Mouse (Mus musculus): ENCODE results near the gene Higd1b. TPM values are rescaled to one million over a fixed set of nuclear protein-coding genes. Genes with fewer than 3 reads are reported as not detected.

The Higd1b gene
- total RNA-seq, 2 experiments from 2014 or later: not detected

GRCm38 (mm10) chr11:102837385-102837784, 1.7 kb downstream of the Higd1b start:
- no peak for ATAC-seq (replicated peaks; ENCODE audit: low FRiP score, poor library complexity, severe bottlenecking)

GRCm38 (mm10) chr11:102838126-102838525, 2.5 kb downstream of the Higd1b start:
- ATAC-seq (replicated peaks; ENCODE audit: low FRiP score, poor library complexity, severe bottlenecking): no peak

DNA sequence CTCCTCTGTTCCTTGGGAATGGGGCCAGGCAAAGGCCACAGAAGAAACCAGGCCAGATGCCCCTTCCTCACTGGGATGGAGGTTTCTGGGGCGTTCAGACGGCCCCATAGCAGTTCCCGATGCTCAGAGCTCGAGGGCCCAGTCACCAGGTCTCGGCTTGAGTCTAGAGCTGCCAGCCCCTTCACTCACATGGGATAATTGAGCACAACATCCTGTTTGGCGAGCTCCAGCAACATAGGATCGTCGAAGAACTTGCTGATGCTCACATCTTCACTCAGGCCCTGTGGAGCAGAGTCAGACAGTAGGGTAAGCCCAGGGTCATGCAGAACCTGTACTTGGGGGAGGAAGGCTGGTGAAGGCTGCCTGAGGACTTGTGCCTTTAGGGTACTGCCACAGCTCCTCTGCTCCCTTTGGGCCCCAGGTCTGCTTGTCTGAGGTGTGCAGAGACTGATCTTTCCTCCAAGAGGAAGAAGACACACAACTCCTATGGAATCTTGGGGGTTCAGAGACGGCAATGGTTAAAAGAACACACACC, 3.0 kb downstream of the Higd1b start:
- ATAC-seq (replicated peaks; ENCODE audit: low FRiP score, poor library complexity, severe bottlenecking): no peak

GRCm38 (mm10) chr11:102845926-102846325, 10.3 kb downstream of the Higd1b start:
- no peak for ATAC-seq (replicated peaks; ENCODE audit: low FRiP score, poor library complexity, severe bottlenecking)

GRCm38 (mm10) chr11:102851883-102852282, 16.2 kb downstream of the Higd1b start:
- no peak for ATAC-seq (replicated peaks; ENCODE audit: low FRiP score, poor library complexity, severe bottlenecking)

DNA sequence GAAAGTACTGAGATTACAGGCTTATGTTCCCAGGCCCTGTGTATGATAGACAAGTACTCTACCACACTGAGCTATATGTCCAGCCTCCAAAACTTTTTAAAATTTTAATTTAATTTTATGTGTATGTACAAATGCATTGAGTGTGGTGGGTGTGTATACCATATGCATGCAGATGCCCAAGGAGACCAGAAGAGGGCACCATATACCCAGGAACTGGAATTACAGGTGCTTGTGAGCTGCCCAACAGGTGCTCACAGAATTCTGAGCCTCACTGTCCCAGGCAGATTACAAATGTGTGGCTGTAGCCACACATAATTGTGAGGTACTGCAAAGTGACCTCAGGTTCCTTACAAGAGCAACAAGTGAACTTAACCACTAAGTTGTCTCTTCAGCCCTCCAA, 18.1 kb downstream of the Higd1b start:
- peak; percentile 66; the same call in 1 of the 2 replicates for ATAC-seq (replicated peaks; ENCODE audit: low FRiP score, poor library complexity, severe bottlenecking)

DNA sequence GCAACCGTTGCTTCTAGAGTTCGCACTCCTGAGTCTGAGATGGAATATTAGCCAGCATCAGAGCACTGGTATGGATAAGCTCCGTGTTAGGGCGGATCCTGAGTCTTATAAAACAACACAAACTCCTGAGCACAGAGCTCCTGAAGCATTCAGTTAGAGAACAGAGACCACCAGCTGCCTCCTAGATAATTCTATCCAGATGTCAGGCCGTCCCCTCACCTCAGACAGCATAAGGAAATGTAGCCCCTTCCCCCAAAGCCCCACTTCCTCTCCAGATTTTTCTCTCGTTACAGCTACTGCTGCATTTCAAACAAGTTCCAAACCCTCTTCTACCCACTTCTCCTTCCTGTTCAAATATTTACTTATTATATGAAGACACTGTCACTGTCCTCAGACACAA, 20.3 kb downstream of the Higd1b start:
- no peak for ATAC-seq (replicated peaks; ENCODE audit: low FRiP score, poor library complexity, severe bottlenecking)

DNA sequence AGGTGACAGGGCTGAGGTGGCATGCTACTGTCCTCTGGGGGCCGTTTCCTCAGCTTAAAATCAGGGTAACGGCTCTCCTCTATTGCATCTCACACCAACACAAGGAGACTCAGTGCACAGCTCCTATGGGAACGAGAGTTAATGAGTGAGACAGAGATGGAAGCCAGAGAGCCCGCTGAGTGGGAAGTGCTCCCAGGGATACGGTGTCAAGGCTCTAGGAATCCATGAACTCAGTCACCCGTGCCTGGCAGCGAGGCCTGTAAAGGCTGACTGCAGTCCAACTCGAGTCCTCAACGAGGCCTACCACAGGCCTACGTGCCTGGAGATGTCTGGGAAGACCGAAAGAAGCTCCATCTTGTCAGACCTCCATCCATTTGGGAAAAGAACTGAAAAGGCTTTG, 23.3 kb downstream of the Higd1b start:
- no peak for ATAC-seq (replicated peaks; ENCODE audit: low FRiP score, poor library complexity, severe bottlenecking)

GRCm38 (mm10) chr11:102859933-102860332, 24.3 kb downstream of the Higd1b start:
- no peak for ATAC-seq (replicated peaks; ENCODE audit: low FRiP score, poor library complexity, severe bottlenecking)

DNA sequence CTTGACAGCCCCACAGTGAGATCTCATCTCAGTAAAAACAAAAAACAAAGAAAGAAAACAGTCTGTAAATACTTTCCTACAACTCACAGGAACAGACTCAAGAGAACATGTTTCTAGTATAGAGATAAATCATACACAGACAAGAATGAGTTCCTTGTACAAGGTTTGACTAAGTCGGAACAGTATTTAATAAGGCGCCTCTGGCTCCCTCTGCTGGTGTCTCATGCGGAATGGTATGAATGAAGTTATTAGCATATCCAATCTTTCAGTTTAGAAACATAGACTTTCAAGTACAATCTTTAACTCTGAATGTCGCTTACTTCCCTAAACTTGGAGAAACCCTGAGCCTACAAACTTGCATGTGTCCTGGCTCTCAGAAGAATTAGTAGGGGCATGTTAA, 28.6 kb downstream of the Higd1b start:
- ATAC-seq (replicated peaks; ENCODE audit: low FRiP score, poor library complexity, severe bottlenecking): peak; percentile 55; the same call in 1 of the 2 replicates

DNA sequence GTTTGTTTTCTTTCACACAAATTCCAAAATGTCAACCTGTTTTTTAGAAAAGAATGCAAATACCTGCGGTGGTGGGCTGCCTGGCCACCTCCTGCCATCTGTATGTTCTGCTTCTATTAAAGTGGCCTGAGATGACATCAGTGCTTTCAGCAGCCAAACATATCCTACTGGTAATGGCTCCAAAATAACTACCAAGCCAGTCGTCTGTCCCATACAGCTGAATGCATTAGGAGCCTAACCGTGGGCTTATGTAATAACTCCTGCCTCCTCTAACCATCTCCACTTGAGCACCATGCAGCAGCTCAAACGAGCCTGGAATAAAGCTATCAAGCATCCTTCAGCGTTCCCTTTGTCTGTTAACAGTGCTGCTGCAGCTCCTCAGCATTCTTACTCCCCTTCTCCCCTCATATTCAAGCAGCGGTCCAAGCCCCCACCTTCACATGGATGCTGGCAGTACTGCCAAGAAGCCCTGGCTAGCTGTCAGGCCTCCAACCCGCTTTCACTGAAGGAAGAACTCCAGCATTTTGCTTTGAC, 39.2 kb downstream of the Higd1b start:
- ATAC-seq (replicated peaks; ENCODE audit: low FRiP score, poor library complexity, severe bottlenecking): no peak

DNA sequence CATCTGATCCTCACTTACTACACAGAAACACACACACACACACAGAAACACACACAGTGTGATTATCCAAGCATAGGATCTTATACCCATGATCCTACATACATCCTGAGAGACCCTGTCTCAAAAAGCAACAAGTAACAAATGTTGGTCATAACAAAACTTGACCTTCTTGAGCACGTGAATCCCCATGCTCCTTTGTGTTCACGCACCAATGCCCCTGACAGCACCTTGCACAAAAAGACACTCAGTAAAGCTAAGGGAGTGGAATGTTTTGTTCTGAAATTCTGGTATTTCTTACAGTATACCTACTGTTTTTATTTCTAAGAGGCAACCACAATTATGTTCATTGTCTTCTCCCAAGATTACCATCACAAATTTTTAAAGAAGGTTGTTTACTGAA, 43.9 kb downstream of the Higd1b start:
- ATAC-seq (replicated peaks; ENCODE audit: low FRiP score, poor library complexity, severe bottlenecking): no peak

DNA sequence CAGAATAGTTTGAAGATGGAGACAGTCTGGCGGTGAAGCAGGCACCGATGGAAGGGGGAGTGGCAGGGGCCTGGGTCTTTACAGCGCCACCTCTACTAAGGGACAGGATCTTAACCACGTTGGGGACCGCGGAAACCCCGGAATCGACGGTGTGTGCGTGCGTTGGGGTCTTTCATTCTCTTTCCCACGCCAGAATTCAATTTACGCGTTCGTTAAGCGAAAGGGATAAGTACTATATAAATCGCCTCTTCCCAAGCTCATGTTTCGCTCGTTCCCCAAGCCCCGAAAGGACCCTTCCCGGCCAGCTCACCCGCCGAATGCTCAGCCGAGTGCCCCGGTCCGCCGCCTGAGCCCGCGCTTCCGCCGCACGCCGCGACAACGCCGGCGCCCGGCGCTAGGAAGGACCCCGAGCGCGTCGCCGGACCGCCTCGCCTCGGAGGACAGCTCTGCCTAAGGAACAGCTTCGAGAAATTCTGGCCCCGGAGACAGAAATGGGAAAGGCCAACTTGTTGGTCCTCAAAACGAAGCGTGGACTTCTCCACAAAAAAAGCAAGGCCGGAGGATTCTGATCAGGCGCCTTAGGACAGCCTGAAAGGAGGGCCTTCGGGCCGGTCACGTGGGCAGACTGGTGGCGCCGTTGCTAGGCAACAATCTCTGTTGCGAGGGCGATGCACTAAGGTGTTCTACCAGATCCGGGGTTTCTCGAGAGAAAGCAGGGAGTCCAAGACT, 45.1 kb downstream of the Higd1b start, which contains the start of the genes Eftud2 and Ccdc103:
TSS of gene Eftud2 (minus strand) at position 401 of the 729 bp plus-strand sequence.
TSS of gene Ccdc103 (plus strand) at position 620 of the 729 bp plus-strand sequence.
- ATAC-seq (replicated peaks; ENCODE audit: low FRiP score, poor library complexity, severe bottlenecking): peak; percentile 87

- ATAC-seq (replicated peaks; ENCODE audit: low FRiP score, poor library complexity, severe bottlenecking): peak; percentile 54
Observed at GRCm38 (mm10) chr11:102881314-102882198, 45.9 kb downstream of the Higd1b start.

- no peak for ATAC-seq (replicated peaks; ENCODE audit: low FRiP score, poor library complexity, severe bottlenecking)
Observed at GRCm38 (mm10) chr11:102884616-102885219, 49.1 kb downstream of the Higd1b start, which contains the start of gene Fam187a. TSS of gene Fam187a (plus strand) at chr11:102885169.

DNA sequence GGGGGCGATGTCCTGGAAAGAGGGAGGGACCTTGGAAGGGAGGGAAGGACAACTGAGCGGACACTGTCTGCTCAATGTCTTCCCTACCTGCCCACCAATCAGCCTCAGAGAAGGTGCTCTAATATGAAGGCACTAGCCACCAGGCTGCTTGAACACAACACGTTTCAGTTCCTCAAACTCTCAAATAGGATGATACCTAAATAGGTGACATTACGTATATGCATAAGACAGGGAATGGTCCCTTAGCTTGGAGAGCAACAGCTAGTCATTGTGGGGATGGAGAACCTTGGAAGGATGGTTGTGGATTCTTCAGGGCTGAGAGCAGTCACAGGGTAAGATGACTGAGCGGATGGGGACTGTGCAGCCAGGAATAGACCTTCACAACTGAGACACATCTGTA, 51.8 kb downstream of the Higd1b start:
- ATAC-seq (replicated peaks; ENCODE audit: low FRiP score, poor library complexity, severe bottlenecking): no peak

All from erythroid progenitor cell, adult 5-6 weeks (primary cell).